Mouse (Mus musculus): ENCODE measurements around the gene Fkbp6. TPM values are rescaled to one million over a fixed set of nuclear protein-coding genes. Genes with fewer than 3 reads are reported as not detected.

Gene Fkbp6
- total RNA-seq, 2 experiments from 2014 or later, result 0.69 to 0.74 TPM

GRCm38 (mm10) chr5:135351606-135352005, 1.8 kb upstream of the Fkbp6 start:
- no peak for DNase-seq

GRCm38 (mm10) chr5:135347511-135348011, 2.3 kb downstream of the Fkbp6 start:
- DNase-seq, result no peak

GRCm38 (mm10) chr5:135346430-135346829, 3.4 kb downstream of the Fkbp6 start:
- DNase-seq, result no peak

- no peak for DNase-seq
Observed at GRCm38 (mm10) chr5:135345989-135346388, 3.9 kb downstream of the Fkbp6 start.

- no peak for DNase-seq
Observed at GRCm38 (mm10) chr5:135337575-135337974, 12.3 kb downstream of the Fkbp6 start.

GRCm38 (mm10) chr5:135331161-135331560, 18.7 kb downstream of the Fkbp6 start:
- no peak for DNase-seq

GRCm38 (mm10) chr5:135330201-135330600, 19.6 kb downstream of the Fkbp6 start:
- DNase-seq, result no peak

GRCm38 (mm10) chr5:135329471-135329870, 20.4 kb downstream of the Fkbp6 start:
- DNase-seq, result no peak

GRCm38 (mm10) chr5:135326121-135326659, 23.7 kb downstream of the Fkbp6 start:
- DNase-seq, result no peak

GRCm38 (mm10) chr5:135322197-135322596, 27.6 kb downstream of the Fkbp6 start:
- no peak for DNase-seq

GRCm38 (mm10) chr5:135319856-135320255, 30.0 kb downstream of the Fkbp6 start:
- no peak for DNase-seq

- no peak for DNase-seq
Observed at GRCm38 (mm10) chr5:135316177-135316576, 33.7 kb downstream of the Fkbp6 start.

- DNase-seq, result no peak
Observed at GRCm38 (mm10) chr5:135306321-135306965, 43.4 kb downstream of the Fkbp6 start.

- DNase-seq, result no peak
Observed at GRCm38 (mm10) chr5:135302454-135302853, 47.4 kb downstream of the Fkbp6 start.

- DNase-seq, result no peak
Observed at GRCm38 (mm10) chr5:135301916-135302315, 47.9 kb downstream of the Fkbp6 start.

- DNase-seq, result no peak
Observed at GRCm38 (mm10) chr5:135292001-135292400, 57.8 kb downstream of the Fkbp6 start.

- DNase-seq, result no peak
Observed at GRCm38 (mm10) chr5:135291193-135291592, 58.7 kb downstream of the Fkbp6 start.

GRCm38 (mm10) chr5:135290703-135291102, 59.1 kb downstream of the Fkbp6 start:
- DNase-seq, result no peak

GRCm38 (mm10) chr5:135286926-135287325, 62.9 kb downstream of the Fkbp6 start:
- DNase-seq, result no peak

GRCm38 (mm10) chr5:135286185-135286584, 63.7 kb downstream of the Fkbp6 start:
- peak; percentile 90 for DNase-seq

- DNase-seq, result no peak
Observed at GRCm38 (mm10) chr5:135285211-135285610, 64.6 kb downstream of the Fkbp6 start.

GRCm38 (mm10) chr5:135280226-135280625, 69.6 kb downstream of the Fkbp6 start:
- DNase-seq, result peak; percentile 11

- no peak for DNase-seq
Observed at GRCm38 (mm10) chr5:135276597-135276996, 73.2 kb downstream of the Fkbp6 start.

- peak; percentile 24 for DNase-seq
Observed at GRCm38 (mm10) chr5:135274663-135275396, 75.0 kb downstream of the Fkbp6 start.

Measured in heart, postnatal 4 days (tissue).